Mouse (Mus musculus) right cerebral cortex, postnatal 36 days (tissue): ENCODE results near the gene Gstt3.

ENCODE experiments used
- DNase-seq, 2 experiments: peaks; one replicate each; pipeline ENCODE4 v3.0.0; 2022; ENCODE audit warnings: low spot score in 2 of 2, mixed read lengths in 1 of 2

The Gstt3 gene

GRCm38 (mm10) chr10:75780769-75781578 is at the start of gene Gstt3, which contains the start of gene Gm20441:
TSS of gene Gstt3 (minus strand) at chr10:75781414.
TSS of gene Gm20441 (minus strand) at chr10:75780954.
- DNase-seq: no peak

GRCm38 (mm10) chr10:75830275-75830670 is 49.1 kb upstream of the Gstt3 start:
- DNase-seq: no peak

GRCm38 (mm10) chr10:75829529-75830274 is 48.5 kb upstream of the Gstt3 start:
- DNase-seq: no peak

- DNase-seq: no peak
These were observed 47.3 kb upstream of the Gstt3 start for GRCm38 (mm10) chr10:75828500-75828931.

GRCm38 (mm10) chr10:75827668-75828360 is 46.6 kb upstream of the Gstt3 start:
- no peak for DNase-seq

- DNase-seq: no peak
These were observed 43.3 kb upstream of the Gstt3 start for GRCm38 (mm10) chr10:75824530-75824929.

- DNase-seq: no peak
These were observed 42.6 kb upstream of the Gstt3 start for GRCm38 (mm10) chr10:75823782-75824181.

GRCm38 (mm10) chr10:75822443-75822842 is 41.2 kb upstream of the Gstt3 start, which contains the start of gene Gstt4:
TSS of gene Gstt4 (minus strand) at chr10:75822543.
- no peak for DNase-seq

GRCm38 (mm10) chr10:75819882-75820281 is 38.7 kb upstream of the Gstt3 start:
- DNase-seq: no peak

- DNase-seq: no peak
These were observed 37.4 kb upstream of the Gstt3 start for GRCm38 (mm10) chr10:75818641-75819040.

GRCm38 (mm10) chr10:75804217-75804616 is 23.0 kb upstream of the Gstt3 start:
- no peak for DNase-seq

GRCm38 (mm10) chr10:75798176-75798696 is 17.0 kb upstream of the Gstt3 start, which contains the start of gene Gstt1:
TSS of gene Gstt1 (minus strand) at chr10:75798584.
- no peak for DNase-seq

- peak; percentile 11 to 34 for DNase-seq
These were observed 16.5 kb upstream of the Gstt3 start for GRCm38 (mm10) chr10:75797619-75798175.

- no peak for DNase-seq
These were observed 15.7 kb upstream of the Gstt3 start for GRCm38 (mm10) chr10:75796731-75797516.

GRCm38 (mm10) chr10:75794880-75795279 is 13.7 kb upstream of the Gstt3 start:
- DNase-seq: no peak

GRCm38 (mm10) chr10:75790773-75791172 is 9.6 kb upstream of the Gstt3 start:
- no peak for DNase-seq

- no peak for DNase-seq
These were observed 8.6 kb upstream of the Gstt3 start for GRCm38 (mm10) chr10:75789841-75790240.

- no peak for DNase-seq
These were observed 8.0 kb upstream of the Gstt3 start for GRCm38 (mm10) chr10:75789081-75789735.

GRCm38 (mm10) chr10:75788277-75788676 is 7.1 kb upstream of the Gstt3 start:
- peak in 1 of 2 experiments; percentile 38 for DNase-seq

GRCm38 (mm10) chr10:75785442-75785841 is 4.2 kb upstream of the Gstt3 start:
- no peak for DNase-seq
